Mouse (Mus musculus) erythroblast, embryonic 14.5 days (primary cell): ENCODE data around the gene Rabl6.

Experiments used
- GATA1 ChIP-seq: IDR thresholded peaks from 2 replicates; pipeline ENCODE4 v1.6.1; 2012; ENCODE audit warnings: low read length, inconsistent platforms, mixed read lengths
- TAL1 ChIP-seq: IDR thresholded peaks from 3 replicates; pipeline ENCODE4 v1.6.1; 2012; ENCODE audit warnings: low read length, inconsistent platforms, mixed read lengths

GRCm38 (mm10) chr2:25581294-25581864, 26.9 kb downstream of the Rabl6 start, which contains the start of gene Ajm1:
- no peak for TF ChIP-seq GATA1
- TF ChIP-seq TAL1: no peak
